23 mouse cellular contexts compared by ENCODE assay signal in genomic region chr11:51063841-51064240, GRCm38 (mm10). TPM values are rescaled to one million over a fixed set of nuclear protein-coding genes. Genes with fewer than 3 reads are reported as not detected.
DNase-seq lines count a peak whose midpoint lies in the region; TF ChIP-seq lines count a peak whose summit lies in the region.
"Had no signal": no experiment of that assay in that cellular context is flagged by ENCODE, and none has a peak within 500 bp of the region (broad histone marks: within the 10 kb centered on the region; RNA-seq: fewer than 3 reads in every experiment).

No protein-coding gene starts in this region.

- TF ChIP-seq POLR2A in embryonic fibroblast, embryonic 13.5 days (IDR thresholded peaks at IDR 0.05; ENCODE audit: low read depth, low read length): no peak

- H3K27ac ChIP-seq in embryonic fibroblast, embryonic 13.5 days (ENCODE audit: insufficient read depth, low read length): peak overlapping the region; percentile 22; the same call in 1 of the 2 replicates
- H3K27ac ChIP-seq: embryonic facial prominence, embryonic 10.5 days; forebrain, embryonic 10.5 days; heart, adult 2 months; hindbrain, embryonic 10.5 days; hindbrain, embryonic 14.5 days had no signal

- peak; percentile 33 for DNase-seq in heart, adult 11 months
- DNase-seq in heart, adult 9 months (ENCODE audit: low spot score in 2 of 2): no peak
- DNase-seq in right cerebral cortex, adult 18-20 months: peak; percentile 54
- no peak for DNase-seq in right cerebral cortex, postnatal 10 days (ENCODE audit: low spot score in 2 of 2)
- peak; percentile 60 for DNase-seq in telencephalon, adult 2 months (ENCODE audit: low read depth, low spot score)
- DNase-seq in layer of hippocampus, adult 9-11 months: no peak
- DNase-seq: cerebellum, adult 18-20 months; cerebellum, adult 9-11 months; cerebellum, postnatal 36 days; gastrocnemius, postnatal 10 days; heart, adult 2 months had no signal

- H3K4me1 ChIP-seq in embryonic fibroblast, embryonic 13.5 days (ENCODE audit: control insufficient read depth, insufficient read depth, low read length): peaks cover 8% of the 10 kb centered on the region

- TF ChIP-seq CTCF in embryonic fibroblast, embryonic 13.5 days (IDR thresholded peaks at IDR 0.05; ENCODE audit: borderline replicate concordance, insufficient read depth, low read length): no peak

- H3K4me3 ChIP-seq in embryonic fibroblast, embryonic 13.5 days (ENCODE audit: insufficient read depth, low read length): no peak overlapping the region
- H3K4me3 ChIP-seq: embryonic facial prominence, embryonic 10.5 days; erythroblast, embryonic 14.5 days; forebrain, embryonic 10.5 days; heart, adult 2 months; heart, embryonic 12.5 days; hindbrain, embryonic 10.5 days had no signal

RNA-seq across cellular contexts. Expression of gene Zfp354a, which starts 4.8 kb away (rescaled TPM):
- polyA plus RNA-seq in embryonic fibroblast, embryonic 13.5 days (2011; ENCODE audit: insufficient read length, low read depth, missing spikeins): 5.0 and 6.4 TPM in 2 replicates
- polyA plus RNA-seq: activated CD4-positive, CD25-positive, alpha-beta regulatory T cell, adult 4 months; erythroblast, embryonic 14.5 days had no signal

RNA-seq across cellular contexts. Expression of gene Olfr1375, which starts 15.9 kb away (rescaled TPM):
- polyA plus RNA-seq in embryonic fibroblast, embryonic 13.5 days (2011; ENCODE audit: insufficient read length, low read depth, missing spikeins): not detected in 2 replicates
- polyA plus RNA-seq: activated CD4-positive, CD25-positive, alpha-beta regulatory T cell, adult 4 months; embryonic facial prominence, embryonic 10.5 days; embryonic facial prominence, embryonic 14.5 days; erythroblast, embryonic 14.5 days; forebrain, embryonic 10.5 days; forebrain, embryonic 14.5 days; heart, adult 2 months; heart, embryonic 12.5 days; heart, embryonic 16.5 days; hindbrain, embryonic 10.5 days; hindbrain, embryonic 14.5 days; Patski had no signal

RNA-seq across cellular contexts. Expression of gene Olfr54, which starts 49.8 kb away (rescaled TPM):
- polyA plus RNA-seq in embryonic fibroblast, embryonic 13.5 days (2011; ENCODE audit: insufficient read length, low read depth, missing spikeins): not detected in 2 replicates
- polyA plus RNA-seq: embryonic facial prominence, embryonic 10.5 days; forebrain, embryonic 14.5 days; heart, adult 2 months; heart, embryonic 12.5 days; heart, embryonic 16.5 days; hindbrain, embryonic 10.5 days; hindbrain, embryonic 14.5 days; Patski had no signal

Comparison
In these comparisons a context has a peak if more than half of its experiments do, and no peak if none do; other contexts are left out.
1. DNase-seq: peak in heart, adult 11 months (single experiment), right cerebral cortex, adult 18-20 months (single experiment) and telencephalon, adult 2 months (single experiment); none in heart, adult 9 months (0 of 2), right cerebral cortex, postnatal 10 days (0 of 2) and layer of hippocampus, adult 9-11 months (single experiment).